Mouse (Mus musculus): ENCODE results near the gene Slc7a15. TPM values are rescaled to one million over a fixed set of nuclear protein-coding genes. Genes with fewer than 3 reads are reported as not detected.
A peak's percentile ranks its signal among the peaks of the same experiment; 100 is the strongest.

Gene Slc7a15
- total RNA-seq, 2 experiments from 2014 or later = not detected

GRCm38 (mm10) chr12:8511037-8511882, 87.6 kb downstream of the Slc7a15 start:
- intact Hi-C loops (cut with DNase I) = no loop called here
- peak; percentile 18 to 20 for DNase-seq

GRCm38 (mm10) chr12:8510317-8510988, 88.4 kb downstream of the Slc7a15 start:
- intact Hi-C loops (cut with DNase I) = no loop called here
- no peak for DNase-seq

- peak in 1 of 2 experiments; percentile 40 for DNase-seq
- intact Hi-C loops (cut with DNase I) = loop anchor here (2.0 kb wide), 1 partner anchor 37 kb away; no protein-coding TSS in a partner anchor
Measured at GRCm38 (mm10) chr12:8509693-8510092, 89.2 kb downstream of the Slc7a15 start.

GRCm38 (mm10) chr12:8506954-8507707, 91.7 kb downstream of the Slc7a15 start:
- intact Hi-C loops (cut with DNase I) = no loop called here
- DNase-seq = peak in 1 of 2 experiments; percentile 21

- intact Hi-C loops (cut with DNase I) = no loop called here
- no peak for DNase-seq
Measured at GRCm38 (mm10) chr12:8504131-8504530, 94.7 kb downstream of the Slc7a15 start.

- intact Hi-C loops (cut with DNase I) = loop anchor here (1.0 kb wide), 1 partner anchor 175 kb away; no protein-coding TSS in a partner anchor
- peak; percentile 42 to 59 for DNase-seq
Measured at GRCm38 (mm10) chr12:8502546-8502945, 96.3 kb downstream of the Slc7a15 start.

GRCm38 (mm10) chr12:8501571-8502305, 97.1 kb downstream of the Slc7a15 start:
- intact Hi-C loops (cut with DNase I) = loop anchor here (1.0 kb wide), 1 partner anchor 174 kb away; no protein-coding TSS in a partner anchor
- peak in 1 of 2 experiments; percentile 31 for DNase-seq

GRCm38 (mm10) chr12:8500597-8501570, 98.0 kb downstream of the Slc7a15 start:
- DNase-seq = peak; percentile 46 to 54
- intact Hi-C loops (cut with DNase I) = no loop called here

- intact Hi-C loops (cut with DNase I) = loop anchor here (1.0 kb wide), 1 partner anchor 143 kb away; no protein-coding TSS in a partner anchor
Measured at GRCm38 (mm10) chr12:8499871-8500596, 98.8 kb downstream of the Slc7a15 start, which contains the start of gene Rhob. Gene Rhob (minus strand): TSS chr12:8500009.

GRCm38 (mm10) chr12:8499001-8499870, 99.6 kb downstream of the Slc7a15 start:
- intact Hi-C loops (cut with DNase I) = loop anchor here (1.0 kb wide), 1 partner anchor 142 kb away; no protein-coding TSS in a partner anchor
- DNase-seq = peak in 1 of 2 experiments; percentile 74

More at GRCm38 (mm10) chr12:8499871-8500596, 98.8 kb downstream of the Slc7a15 start, which contains the start of gene Rhob:
- DNase-seq = peak; percentile 99

- intact Hi-C loops (cut with DNase I) = loop anchor here (1.0 kb wide), 1 partner anchor 54 kb away; no protein-coding TSS in a partner anchor
- peak in 1 of 2 experiments; percentile 53 for DNase-seq
Measured at GRCm38 (mm10) chr12:8498591-8499000, 100.3 kb downstream of the Slc7a15 start.

- peak; percentile 53 to 63 for DNase-seq
- intact Hi-C loops (cut with DNase I) = loop anchor here (1.0 kb wide), 1 partner anchor 54 kb away; no protein-coding TSS in a partner anchor
Measured at GRCm38 (mm10) chr12:8498148-8498571, 100.7 kb downstream of the Slc7a15 start.

- DNase-seq = no peak
- intact Hi-C loops (cut with DNase I) = no loop called here
Measured at GRCm38 (mm10) chr12:8497314-8497706, 101.6 kb downstream of the Slc7a15 start.

GRCm38 (mm10) chr12:8496679-8497313, 102.1 kb downstream of the Slc7a15 start:
- intact Hi-C loops (cut with DNase I) = no loop called here
- DNase-seq = peak in 1 of 2 experiments; percentile 11

- DNase-seq = peak; percentile 65 to 74
- intact Hi-C loops (cut with DNase I) = no loop called here
Measured at GRCm38 (mm10) chr12:8495881-8496678, 102.8 kb downstream of the Slc7a15 start.
